Comparison of ENCODE assay signal across 34 mouse cellular contexts in genomic region chr10:117579210-117579609, GRCm38 (mm10).
"Had no signal": no experiment of that assay in that cellular context is flagged by ENCODE, and none has a peak within 500 bp of the region (broad histone marks: within the 10 kb centered on the region; RNA-seq: fewer than 3 reads in every experiment).

No protein-coding gene starts in this region.

- H3K4me1 ChIP-seq: heart, embryonic 12.5 days; heart, embryonic 13.5 days; heart, embryonic 15.5 days; hindbrain, embryonic 15.5 days; intestine, embryonic 15.5 days; kidney, embryonic 15.5 days had no signal

- DNase-seq: heart, postnatal 10 days; heart, postnatal 14 days; heart, postnatal 36 days; heart, postnatal 4 days; kidney, adult 11 months; kidney, adult 18-20 months; kidney, adult 2 months; kidney, adult 8-10 months; kidney, adult 9 months; kidney, postnatal 10 days; kidney, postnatal 14 days; kidney, postnatal 25 days; kidney, postnatal 36 days; kidney, postnatal 4 days; layer of hippocampus, adult 9-11 months; layer of hippocampus, postnatal 36 days had no signal

- H3K9ac ChIP-seq: heart, embryonic 12.5 days; heart, embryonic 13.5 days; heart, embryonic 15.5 days; hindbrain, embryonic 12.5 days; hindbrain, embryonic 13.5 days; hindbrain, embryonic 14.5 days; hindbrain, embryonic 15.5 days; intestine, embryonic 15.5 days; kidney, embryonic 15.5 days had no signal

- ATAC-seq: hindbrain, embryonic 16.5 days; hindbrain, postnatal 0 days; inflammation-experienced regulatory T-cells, adult 6 months; intestine, embryonic 15.5 days; intestine, postnatal 0 days had no signal

- H3K9me3 ChIP-seq: heart, embryonic 12.5 days; heart, embryonic 13.5 days; heart, embryonic 15.5 days; hindbrain, embryonic 10.5 days; hindbrain, embryonic 12.5 days; hindbrain, embryonic 13.5 days; hindbrain, embryonic 15.5 days; intestine, embryonic 15.5 days; kidney, embryonic 15.5 days had no signal

- H3K4me3 ChIP-seq: heart, embryonic 12.5 days; heart, embryonic 13.5 days; heart, embryonic 15.5 days; hindbrain, embryonic 10.5 days; hindbrain, embryonic 12.5 days; hindbrain, embryonic 13.5 days; hindbrain, embryonic 15.5 days; intestine, embryonic 15.5 days; kidney, embryonic 15.5 days; layer of hippocampus, adult 2 months; left cerebral cortex, adult 2 months had no signal

- H3K27ac ChIP-seq: heart, embryonic 13.5 days; heart, embryonic 15.5 days; hindbrain, embryonic 10.5 days; hindbrain, embryonic 12.5 days; hindbrain, embryonic 13.5 days; hindbrain, embryonic 14.5 days; hindbrain, embryonic 15.5 days; hindbrain, postnatal 0 days; intestine, embryonic 15.5 days; kidney, embryonic 15.5 days; kidney, postnatal 0 days; layer of hippocampus, adult 2 months; left cerebral cortex, adult 2 months had no signal

- H3K27me3 ChIP-seq: heart, embryonic 13.5 days; heart, embryonic 15.5 days; hindbrain, embryonic 12.5 days; hindbrain, embryonic 13.5 days; hindbrain, embryonic 15.5 days; intestine, embryonic 15.5 days; kidney, embryonic 15.5 days had no signal

- H3K36me3 ChIP-seq: heart, embryonic 12.5 days; heart, embryonic 13.5 days; heart, embryonic 15.5 days; hindbrain, embryonic 10.5 days; hindbrain, embryonic 12.5 days; hindbrain, embryonic 13.5 days; hindbrain, embryonic 15.5 days; intestine, embryonic 15.5 days; kidney, embryonic 15.5 days had no signal

- H3K4me2 ChIP-seq: heart, embryonic 11.5 days; heart, embryonic 12.5 days; heart, embryonic 13.5 days; heart, embryonic 15.5 days; hindbrain, embryonic 12.5 days; hindbrain, embryonic 13.5 days; hindbrain, embryonic 14.5 days; hindbrain, embryonic 15.5 days; intestine, embryonic 15.5 days; kidney, embryonic 15.5 days had no signal
